Comparison of ENCODE assay signal across 9 mouse cellular contexts in genomic region chr17:31384968-31385627, GRCm38 (mm10). TPM values are rescaled to one million over a fixed set of nuclear protein-coding genes. Genes with fewer than 3 reads are reported as not detected.
DNase-seq lines count a peak whose midpoint lies in the region; ATAC-seq and TF ChIP-seq lines count a peak whose summit lies in the region.
"Had no signal": no experiment of that assay in that cellular context is flagged by ENCODE, and none has a peak within 500 bp of the region (broad histone marks: within the 10 kb centered on the region; RNA-seq: fewer than 3 reads in every experiment).

No protein-coding gene starts in this region.

- peak overlapping the region; percentile 84 for H3K4me2 ChIP-seq in limb, embryonic 12.5 days

- H3K36me3 ChIP-seq in E14TG2a.4 (ENCODE audit: insufficient read depth, low read length), result no peaks in the 10 kb centered on the region; the same call in 1 of the 2 replicates
- no peaks in the 10 kb centered on the region for H3K36me3 ChIP-seq in heart, embryonic 10.5 days
- H3K36me3 ChIP-seq in limb, embryonic 12.5 days, result no peaks in the 10 kb centered on the region

- WGBS in heart, embryonic 10.5 days, result 7% methylated on average over 8 of the region's 8 CpGs
- WGBS in limb, embryonic 12.5 days, result 7% methylated on average over 8 of the region's 8 CpGs

- DNase-seq in embryo, embryonic 11 days, result peak; percentile 70
- no peak for DNase-seq in heart, embryonic 10.5 days (ENCODE audit: low spot score)
- DNase-seq in retina, embryonic 14.5 days (ENCODE audit: low spot score), result peak; percentile 53
- no peak for DNase-seq in layer of hippocampus, adult 9-10 months (ENCODE audit: low spot score)
- no peak for DNase-seq in spleen, postnatal 14 days (ENCODE audit: low spot score in 2 of 2)

- TF ChIP-seq CTCF in E14TG2a.4 (conservative IDR thresholded peaks at IDR 0.05; ENCODE audit: low read length), result no peak

- H3K9ac ChIP-seq in limb, embryonic 12.5 days (replicated peaks), result peak overlapping the region; percentile 79; the same call in 1 of the 2 replicates
- H3K9ac ChIP-seq: liver, embryonic 14.5 days had no signal

- ATAC-seq in limb, embryonic 12.5 days (ENCODE audit: insufficient number of reproducible peaks, insufficient read depth, low FRiP score, low TSS enrichment, low read depth), result peak; percentile 35; the same call in 1 of the 2 replicates
- no peak for ATAC-seq in cerebellum, adult (ENCODE audit: insufficient number of reproducible peaks, low FRiP score, low TSS enrichment)

- H3K4me3 ChIP-seq in E14TG2a.4 (replicated peaks; ENCODE audit: low read length), result peak overlapping the region; percentile 48
- H3K4me3 ChIP-seq in heart, embryonic 10.5 days, result peak overlapping the region; percentile 75; the same call in 1 of the 2 replicates
- H3K4me3 ChIP-seq in limb, embryonic 12.5 days (replicated peaks), result no peak overlapping the region

- H3K4me1 ChIP-seq in E14TG2a.4 (replicated peaks; ENCODE audit: low read depth, low read length), result peaks cover 48% of the 10 kb centered on the region
- H3K4me1 ChIP-seq in heart, embryonic 10.5 days, result peaks cover 47% of the 10 kb centered on the region
- H3K4me1 ChIP-seq in limb, embryonic 12.5 days (replicated peaks), result peaks cover 50% of the 10 kb centered on the region

- H3K27ac ChIP-seq in heart, embryonic 10.5 days, result peak overlapping the region; percentile 17; the same call in 1 of the 2 replicates
- peak overlapping the region; percentile 87 for H3K27ac ChIP-seq in limb, embryonic 12.5 days
- H3K27ac ChIP-seq: liver, embryonic 14.5 days had no signal

- peaks cover 26% of the 10 kb centered on the region for H3K27me3 ChIP-seq in E14TG2a.4 (ENCODE audit: insufficient read depth, low read length)
- peaks cover 23% of the 10 kb centered on the region for H3K27me3 ChIP-seq in heart, embryonic 10.5 days (ENCODE audit: insufficient read depth, poor library complexity, severe bottlenecking)
- H3K27me3 ChIP-seq in limb, embryonic 12.5 days, result peaks cover 3% of the 10 kb centered on the region; the same call in 1 of the 2 replicates

- H3K9me3 ChIP-seq in E14TG2a.4 (ENCODE audit: low read length), result no peaks in the 10 kb centered on the region
- no peaks in the 10 kb centered on the region for H3K9me3 ChIP-seq in heart, embryonic 10.5 days
- no peaks in the 10 kb centered on the region for H3K9me3 ChIP-seq in limb, embryonic 12.5 days

RNA-seq across cellular contexts. Expression of gene Pde9a, which starts 0.9 kb away (rescaled TPM):
- polyA plus RNA-seq in heart, embryonic 10.5 days (2016; fragmentation: Nextera tagmentation; extraction: Ambion mirVana), result 5.9 and 14.4 TPM in 2 replicates
- 26.7 and 29.1 TPM in 2 replicates for polyA plus RNA-seq in limb, embryonic 12.5 days (2016; fragmentation: Nextera tagmentation; extraction: Ambion mirVana)

Comparison
In these comparisons a context has a peak if more than half of its experiments do, and no peak if none do; other contexts are left out.
1. DNase-seq: peak in embryo, embryonic 11 days (single experiment) and retina, embryonic 14.5 days (single experiment); none in heart, embryonic 10.5 days (single experiment), layer of hippocampus, adult 9-10 months (single experiment) and spleen, postnatal 14 days (0 of 2).